Mouse (Mus musculus) left cerebral cortex, adult 11 months (tissue): ENCODE results near the gene Tsc2.

Experiments
- DNase-seq: peaks from one replicate; pipeline ENCODE4 v3.0.0; 2022; ENCODE audit warnings: low spot score

Tsc2 gene

GRCm38 (mm10) chr17:24610711-24611110, 21.7 kb downstream of the Tsc2 start:
- DNase-seq = no peak

- DNase-seq = no peak
These were observed 23.6 kb downstream of the Tsc2 start for GRCm38 (mm10) chr17:24608874-24609273.

GRCm38 (mm10) chr17:24608370-24608769, 24.1 kb downstream of the Tsc2 start:
- no peak for DNase-seq

GRCm38 (mm10) chr17:24604557-24604956, 27.9 kb downstream of the Tsc2 start:
- no peak for DNase-seq

- no peak for DNase-seq
These were observed 28.5 kb downstream of the Tsc2 start for GRCm38 (mm10) chr17:24603961-24604360.

- DNase-seq = no peak
These were observed 31.9 kb downstream of the Tsc2 start for GRCm38 (mm10) chr17:24600502-24600901.

GRCm38 (mm10) chr17:24597989-24598388, 34.4 kb downstream of the Tsc2 start:
- DNase-seq = no peak

GRCm38 (mm10) chr17:24596471-24597183, 35.8 kb downstream of the Tsc2 start:
- no peak for DNase-seq

- DNase-seq = no peak
These were observed 36.4 kb downstream of the Tsc2 start for GRCm38 (mm10) chr17:24596073-24596466.

- no peak for DNase-seq
These were observed 37.0 kb downstream of the Tsc2 start for GRCm38 (mm10) chr17:24595126-24596072.

GRCm38 (mm10) chr17:24593992-24594890, 38.2 kb downstream of the Tsc2 start:
- DNase-seq = no peak

GRCm38 (mm10) chr17:24593248-24593647, 39.2 kb downstream of the Tsc2 start:
- no peak for DNase-seq

GRCm38 (mm10) chr17:24591695-24592094, 40.7 kb downstream of the Tsc2 start:
- no peak for DNase-seq

- DNase-seq = no peak
These were observed 41.5 kb downstream of the Tsc2 start for GRCm38 (mm10) chr17:24590943-24591342.

- no peak for DNase-seq
These were observed 45.9 kb downstream of the Tsc2 start for GRCm38 (mm10) chr17:24586532-24586931.

- no peak for DNase-seq
These were observed 47.9 kb downstream of the Tsc2 start for GRCm38 (mm10) chr17:24584520-24584919.

GRCm38 (mm10) chr17:24583599-24584460, 48.6 kb downstream of the Tsc2 start:
- DNase-seq = no peak

GRCm38 (mm10) chr17:24580287-24580686, 52.1 kb downstream of the Tsc2 start:
- no peak for DNase-seq

GRCm38 (mm10) chr17:24579532-24579931, 52.9 kb downstream of the Tsc2 start:
- no peak for DNase-seq

GRCm38 (mm10) chr17:24573811-24574210, 58.6 kb downstream of the Tsc2 start:
- DNase-seq = no peak

GRCm38 (mm10) chr17:24572651-24573245, 59.7 kb downstream of the Tsc2 start:
- no peak for DNase-seq
